Mouse (Mus musculus) forebrain, embryonic 10.5 days (tissue): ENCODE results near the gene Tnxb. TPM values are rescaled to one million over a fixed set of nuclear protein-coding genes. Genes with fewer than 3 reads are reported as not detected.
A peak's percentile ranks its signal among the peaks of the same experiment; 100 is the strongest.
"Not testable (repeated sequence)": the region's sequence is repeated elsewhere in the genome, so short reads cannot be mapped to it uniquely, and the experiment has no call there.

Source experiments
- DNase-seq: peaks from one replicate; pipeline ENCODE4 v3.0.0-alpha.2; 2017; ENCODE audit warnings: low spot score; ENCODE audit errors: extremely low spot score
- H3K27ac ChIP-seq: fragments of 300-500 bp; sonication (generic); 2 replicates; pipeline ENCODE4 v1.5.1; 2016; ENCODE audit warnings: mild to moderate bottlenecking
- H3K27me3 ChIP-seq: fragments of 300-500 bp; sonication (generic); 2 replicates; pipeline ENCODE4 v1.6.1; 2016; ENCODE audit warnings: mild to moderate bottlenecking; ENCODE audit not compliant: poor library complexity, severe bottlenecking
- H3K36me3 ChIP-seq: fragments of 300-500 bp; sonication (generic); replicated peaks from 2 replicates; pipeline ENCODE4 v1.6.1; 2016; ENCODE audit warnings: mild to moderate bottlenecking, moderate library complexity
- H3K4me1 ChIP-seq: fragments of 300-500 bp; sonication (generic); 2 replicates; pipeline ENCODE4 v1.6.1; 2016
- H3K4me3 ChIP-seq: fragments of 300-500 bp; sonication (generic); 2 replicates; pipeline ENCODE4 v1.5.1; 2016; ENCODE audit warnings: mild to moderate bottlenecking, moderate library complexity
- H3K9me3 ChIP-seq: fragments of 300-500 bp; sonication (generic); 2 replicates; pipeline ENCODE4 v1.6.1; 2016; ENCODE audit warnings: mild to moderate bottlenecking, moderate library complexity
- WGBS: fragments of 180-500 bp; shearing (Covaris S2); methylation state at CpG from one replicate; pipeline ENCODE4 v1.1.7; 2016; 5-methylcytosine and 5-hydroxymethylcytosine counted together
- polyA plus RNA-seq: library from polyadenylated mRNA; unstranded; fragments of >200 nt; fragmentation: Nextera tagmentation; extraction: Ambion mirVana; gene quantifications from 2 replicates; pipeline ENCODE4 v1.2.1, GENCODE M21; 2016

Gene Tnxb
- polyA plus RNA-seq, 1 experiment from 2014 or later = not detected

- H3K27me3 ChIP-seq = peaks cover 19% of the 10 kb centered on the region
- no peaks in the 10 kb centered on the region for H3K36me3 ChIP-seq
- H3K4me3 ChIP-seq = no peak overlapping the region
- no peak overlapping the region for H3K27ac ChIP-seq
- WGBS = 74% methylated on average over 10 of the region's 10 CpGs
- H3K9me3 ChIP-seq = no peaks in the 10 kb centered on the region; the same call in 1 of the 2 replicates
- 0 out of 2 replicates have a peak, but pooled peaks cover 7% of the 10 kb centered on the region for H3K4me1 ChIP-seq
- no peak for DNase-seq
These were observed 13.4 kb downstream of the Tnxb start for GRCm38 (mm10) chr17:34683686-34684220.

GRCm38 (mm10) chr17:34684253-34684893 is 14.0 kb downstream of the Tnxb start:
- H3K4me3 ChIP-seq = no peak overlapping the region
- H3K4me1 ChIP-seq = 0 out of 2 replicates have a peak, but pooled peaks cover 7% of the 10 kb centered on the region
- no peak overlapping the region for H3K27ac ChIP-seq
- no peaks in the 10 kb centered on the region; the same call in 1 of the 2 replicates for H3K9me3 ChIP-seq
- H3K27me3 ChIP-seq = peaks cover 13% of the 10 kb centered on the region
- WGBS = 84% methylated on average over 9 of the region's 9 CpGs
- no peak for DNase-seq
- no peaks in the 10 kb centered on the region for H3K36me3 ChIP-seq

GRCm38 (mm10) chr17:34685120-34686110 is 15.1 kb downstream of the Tnxb start:
- H3K4me3 ChIP-seq = no peak overlapping the region
- H3K27me3 ChIP-seq = peaks cover 3% of the 10 kb centered on the region
- DNase-seq = no peak
- no peak overlapping the region for H3K27ac ChIP-seq
- H3K36me3 ChIP-seq = no peaks in the 10 kb centered on the region
- 0 out of 2 replicates have a peak, but pooled peaks cover 7% of the 10 kb centered on the region for H3K4me1 ChIP-seq
- 83% methylated on average over 28 of the region's 28 CpGs for WGBS
- no peaks in the 10 kb centered on the region; the same call in 1 of the 2 replicates for H3K9me3 ChIP-seq

DNA sequence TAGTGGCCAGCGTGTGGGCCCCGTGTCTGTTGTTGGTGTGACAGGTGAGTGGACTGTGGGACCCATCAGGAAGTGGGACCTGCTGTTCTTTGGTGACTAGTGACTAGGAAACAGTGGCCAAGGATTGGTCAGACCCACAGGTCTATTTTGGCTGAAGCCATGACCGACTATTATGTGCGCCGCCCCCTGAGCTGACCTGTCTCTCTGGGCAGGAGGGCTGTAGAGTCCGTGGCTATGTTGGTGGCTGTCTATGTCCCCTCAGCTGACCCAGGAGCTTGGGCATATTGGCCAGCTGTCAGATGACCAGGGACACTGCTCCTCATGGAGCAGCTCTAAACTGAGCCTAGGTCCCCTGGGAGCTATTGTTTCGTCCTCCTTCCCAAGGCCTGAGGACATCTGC is 18.6 kb downstream of the Tnxb start:
- no peaks in the 10 kb centered on the region; the same call in 1 of the 2 replicates for H3K27me3 ChIP-seq
- no peaks in the 10 kb centered on the region for H3K36me3 ChIP-seq
- H3K4me3 ChIP-seq = no peak overlapping the region
- 89% methylated on average over 7 of the region's 7 CpGs for WGBS
- DNase-seq = no peak
- no peaks in the 10 kb centered on the region; the same call in 1 of the 2 replicates for H3K9me3 ChIP-seq
- H3K4me1 ChIP-seq = 0 out of 2 replicates have a peak, but pooled peaks cover 4% of the 10 kb centered on the region
- H3K27ac ChIP-seq = no peak overlapping the region

- Histone ChIP-seq H3K36me3 (no peaks in the 10 kb centered on the region), H3K9me3 (no peaks in the 10 kb centered on the region; the same call in 1 of the 2 replicates), H3K4me3 (no peak overlapping the region), H3K27me3 (no peaks in the 10 kb centered on the region), H3K4me1 (0 out of 2 replicates have a peak, but pooled peaks cover 4% of the 10 kb centered on the region), H3K27ac (no peak overlapping the region)
- 75% methylated on average over 4 of the region's 4 CpGs for WGBS
- no peak for DNase-seq
These were observed 20.1 kb downstream of the Tnxb start for GRCm38 (mm10) chr17:34690458-34690857.

DNA sequence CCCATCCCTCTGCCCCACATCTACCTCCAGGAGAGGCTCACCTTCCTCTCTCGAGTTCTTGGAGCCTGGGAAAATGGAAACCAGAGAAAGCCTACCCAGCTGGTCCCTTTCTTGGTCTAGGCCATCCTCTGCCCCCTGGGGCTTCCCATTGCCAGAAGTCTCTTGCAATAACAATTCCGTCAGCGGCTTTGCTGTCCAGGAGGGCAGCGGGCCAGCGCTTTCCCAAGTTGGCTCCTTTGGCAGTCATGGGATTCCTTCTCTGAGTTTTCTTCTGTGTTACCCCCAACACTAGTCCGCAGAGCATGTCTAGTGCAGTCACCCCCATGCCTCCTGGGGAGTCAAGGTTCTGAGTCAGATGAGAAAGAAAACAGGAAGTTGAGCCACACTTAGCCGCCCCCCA is 22.6 kb downstream of the Tnxb start:
- DNase-seq = no peak
- Histone ChIP-seq H3K27me3 (no peaks in the 10 kb centered on the region), H3K4me3 (no peak overlapping the region), H3K9me3 (no peaks in the 10 kb centered on the region; the same call in 1 of the 2 replicates), H3K36me3 (no peaks in the 10 kb centered on the region), H3K4me1 (0 out of 2 replicates have a peak, but pooled peaks cover 4% of the 10 kb centered on the region), H3K27ac (no peak overlapping the region)
- 65% methylated on average over 7 of the region's 7 CpGs for WGBS

- Histone ChIP-seq H3K36me3 (no peaks in the 10 kb centered on the region), H3K4me1 (peaks cover 10% of the 10 kb centered on the region; the same call in 1 of the 2 replicates), H3K27me3 (no peaks in the 10 kb centered on the region), H3K27ac (no peak overlapping the region), H3K9me3 (no peaks in the 10 kb centered on the region), H3K4me3 (no peak overlapping the region)
- no peak for DNase-seq
- 65% methylated on average over 14 of the region's 14 CpGs for WGBS
These were observed 29.5 kb downstream of the Tnxb start for GRCm38 (mm10) chr17:34699575-34700408.

GRCm38 (mm10) chr17:34700671-34701071 is 30.3 kb downstream of the Tnxb start:
- Histone ChIP-seq H3K27ac (no peak overlapping the region), H3K4me3 (no peak overlapping the region), H3K27me3 (no peaks in the 10 kb centered on the region), H3K9me3 (no peaks in the 10 kb centered on the region), H3K36me3 (no peaks in the 10 kb centered on the region), H3K4me1 (peaks cover 10% of the 10 kb centered on the region; the same call in 1 of the 2 replicates)
- DNase-seq = no peak
- WGBS = 85% methylated on average over 2 of the region's 2 CpGs

DNA sequence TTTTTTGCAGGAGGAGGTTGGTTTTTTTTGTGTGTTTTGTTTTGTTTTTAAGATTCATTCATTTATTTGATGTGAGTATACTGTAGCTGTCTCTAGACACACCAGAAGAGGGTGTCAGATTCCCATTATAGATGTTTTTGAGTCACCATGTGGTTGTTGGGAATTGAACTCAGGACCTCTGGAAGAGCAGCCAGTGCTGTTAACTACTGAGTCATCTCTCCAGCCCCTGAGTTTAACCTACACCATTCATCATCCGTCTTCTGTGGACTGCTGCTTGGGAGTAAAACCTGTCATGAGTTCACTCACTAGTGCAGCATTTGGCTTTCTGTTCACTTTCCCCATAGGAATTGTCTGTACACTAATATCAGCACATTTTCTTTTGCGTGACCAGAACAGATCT is 36.1 kb downstream of the Tnxb start:
- not testable (repeated sequence) for H3K27ac ChIP-seq, H3K4me3 ChIP-seq, H3K27me3 ChIP-seq, H3K9me3 ChIP-seq, DNase-seq, H3K36me3 ChIP-seq, H3K4me1 ChIP-seq
- WGBS = 82% methylated on average over 2 of the region's 2 CpGs

GRCm38 (mm10) chr17:34712951-34713350 is 42.6 kb downstream of the Tnxb start:
- WGBS = 49% methylated on average over 6 of the region's 6 CpGs
- Histone ChIP-seq H3K4me3 (no peak overlapping the region), H3K4me1 (no peaks in the 10 kb centered on the region), H3K9me3 (no peaks in the 10 kb centered on the region), H3K27me3 (no peaks in the 10 kb centered on the region), H3K36me3 (no peaks in the 10 kb centered on the region), H3K27ac (no peak overlapping the region)
- peak; percentile 20 for DNase-seq

- WGBS = 83% methylated on average over 9 of the region's 9 CpGs
- DNase-seq, H3K36me3 ChIP-seq, H3K27ac ChIP-seq, H3K4me1 ChIP-seq, H3K9me3 ChIP-seq, H3K27me3 ChIP-seq, H3K4me3 ChIP-seq: not testable (repeated sequence)
These were observed 44.0 kb downstream of the Tnxb start for GRCm38 (mm10) chr17:34714181-34714907.
